Mouse (Mus musculus): Measurements from ENCODE around the gene Kazn. TPM values are rescaled to one million over a fixed set of nuclear protein-coding genes. Genes with fewer than 3 reads are reported as not detected.
A peak's percentile ranks its signal among the peaks of the same experiment; 100 is the strongest.

Kazn gene
- polyA plus RNA-seq, 1 experiment from 2014 or later = 0.74 TPM

DNA sequence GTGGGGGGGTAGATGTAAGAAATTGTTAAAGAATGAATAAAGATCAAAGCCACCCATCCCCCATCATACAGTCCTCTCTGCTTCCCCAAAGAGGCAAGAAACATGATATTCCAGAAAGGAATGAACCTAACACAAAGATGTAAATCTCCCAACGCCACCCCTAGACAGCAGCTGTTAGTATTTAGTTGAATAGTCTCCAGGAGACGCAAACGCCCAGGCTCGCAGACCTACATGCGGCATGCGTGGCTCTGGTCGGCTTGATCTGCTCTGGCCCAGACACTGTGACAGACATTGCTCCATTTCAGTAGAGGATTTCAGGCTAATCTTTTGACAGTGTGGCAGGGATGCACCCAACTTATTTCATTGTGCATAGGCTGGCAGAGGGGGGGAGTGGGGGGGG lies 120.7 kb downstream of the Kazn start:
- Histone ChIP-seq H3K27ac (ENCODE audit: low read depth) (no peak overlapping the region), H3K36me3 (replicated peaks; ENCODE audit: insufficient read depth, low read length) (no peaks in the 10 kb centered on the region), H3K27me3 (ENCODE audit: insufficient read depth, low read length) (no peaks in the 10 kb centered on the region), H3K9me3 (ENCODE audit: low read length) (no peaks in the 10 kb centered on the region), H3K9ac (replicated peaks) (no peak overlapping the region), H3K4me1 (ENCODE audit: insufficient read depth) (no peaks in the 10 kb centered on the region), H3K4me2 (ENCODE audit: low read depth, low read length) (no peak overlapping the region), H3K4me3 (ENCODE audit: low read depth, low read length) (no peak overlapping the region)
- DNase-seq = no peak
- 77% methylated on average over 7 of the region's 7 CpGs for WGBS (ENCODE audit: insufficient replicate concordance)
- no peak for ATAC-seq
- TF ChIP-seq CTCF (IDR thresholded peaks at IDR 0.05; ENCODE audit: low read depth) (no peak), EP300 (IDR thresholded peaks at IDR 0.05; ENCODE audit: low read depth) (no peak)

DNA sequence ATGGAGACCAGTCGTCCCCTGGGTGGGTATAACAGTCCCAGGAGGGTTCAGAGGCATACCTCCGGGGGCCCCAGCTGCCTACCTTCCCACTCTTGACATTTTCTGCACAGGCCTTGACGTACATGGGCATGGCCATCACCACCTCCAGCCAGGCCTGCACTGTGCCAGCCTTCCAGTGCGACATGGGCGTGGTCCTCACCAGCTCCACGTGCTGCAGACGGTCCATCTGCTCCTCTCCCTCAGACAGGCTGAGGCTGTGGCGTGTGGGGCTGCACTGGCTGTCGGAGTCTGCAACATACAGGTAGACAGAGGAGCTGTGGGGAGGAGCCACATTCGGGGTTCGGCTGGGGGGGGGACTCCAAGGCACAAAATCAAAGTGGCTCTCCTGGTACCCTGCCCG lies 121.2 kb downstream of the Kazn start:
- Histone ChIP-seq H3K4me3 (ENCODE audit: low read depth, low read length) (no peak overlapping the region), H3K9me3 (ENCODE audit: low read length) (no peaks in the 10 kb centered on the region), H3K9ac (replicated peaks) (no peak overlapping the region), H3K27ac (ENCODE audit: low read depth) (no peak overlapping the region), H3K4me1 (ENCODE audit: insufficient read depth) (no peaks in the 10 kb centered on the region), H3K4me2 (ENCODE audit: low read depth, low read length) (no peak overlapping the region), H3K27me3 (ENCODE audit: insufficient read depth, low read length) (no peaks in the 10 kb centered on the region), H3K36me3 (replicated peaks; ENCODE audit: insufficient read depth, low read length) (no peaks in the 10 kb centered on the region)
- ATAC-seq (no peak), DNase-seq (no peak)
- no peak for TF ChIP-seq EP300 (IDR thresholded peaks at IDR 0.05; ENCODE audit: low read depth)
- TF ChIP-seq CTCF (IDR thresholded peaks at IDR 0.05; ENCODE audit: low read depth) = no peak
- WGBS (ENCODE audit: insufficient replicate concordance) = 75% methylated on average over 12 of the region's 12 CpGs

DNA sequence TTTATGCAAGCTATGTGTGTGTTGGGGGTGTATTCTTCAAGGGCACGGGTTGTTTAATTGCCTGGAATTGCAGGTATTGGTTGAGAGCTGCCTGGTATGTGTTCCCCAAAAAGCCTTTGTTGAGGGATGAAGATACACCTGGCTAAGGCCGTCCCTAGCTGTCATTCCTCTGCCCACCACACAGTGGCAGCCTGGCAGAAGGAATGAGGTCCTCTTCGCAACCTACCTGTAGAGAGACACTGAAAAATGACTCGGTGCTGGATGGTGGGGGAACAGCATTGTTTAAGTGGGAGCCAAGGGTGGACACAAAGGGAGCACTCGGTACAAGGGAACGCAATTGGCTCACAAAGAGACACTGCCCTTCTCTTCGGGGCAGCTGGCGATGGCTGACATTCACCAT lies 125.9 kb downstream of the Kazn start:
- H3K36me3 ChIP-seq (replicated peaks; ENCODE audit: insufficient read depth, low read length) = no peaks in the 10 kb centered on the region
- TF ChIP-seq CTCF (IDR thresholded peaks at IDR 0.05; ENCODE audit: low read depth) (peak; percentile 75), EP300 (IDR thresholded peaks at IDR 0.05; ENCODE audit: low read depth) (no peak)
- H3K9me3 ChIP-seq (ENCODE audit: low read length) = no peaks in the 10 kb centered on the region
- no peak overlapping the region for H3K4me2 ChIP-seq (ENCODE audit: low read depth, low read length)
- 36% methylated on average over 8 of the region's 8 CpGs for WGBS (ENCODE audit: insufficient replicate concordance)
- DNase-seq = no peak
- no peak for ATAC-seq
- no peaks in the 10 kb centered on the region for H3K4me1 ChIP-seq (ENCODE audit: insufficient read depth)
- H3K4me3 ChIP-seq (ENCODE audit: low read depth, low read length) = no peak overlapping the region
- H3K27me3 ChIP-seq (ENCODE audit: insufficient read depth, low read length) = no peaks in the 10 kb centered on the region
- H3K27ac ChIP-seq (ENCODE audit: low read depth) = no peak overlapping the region
- no peak overlapping the region for H3K9ac ChIP-seq (replicated peaks)

DNA sequence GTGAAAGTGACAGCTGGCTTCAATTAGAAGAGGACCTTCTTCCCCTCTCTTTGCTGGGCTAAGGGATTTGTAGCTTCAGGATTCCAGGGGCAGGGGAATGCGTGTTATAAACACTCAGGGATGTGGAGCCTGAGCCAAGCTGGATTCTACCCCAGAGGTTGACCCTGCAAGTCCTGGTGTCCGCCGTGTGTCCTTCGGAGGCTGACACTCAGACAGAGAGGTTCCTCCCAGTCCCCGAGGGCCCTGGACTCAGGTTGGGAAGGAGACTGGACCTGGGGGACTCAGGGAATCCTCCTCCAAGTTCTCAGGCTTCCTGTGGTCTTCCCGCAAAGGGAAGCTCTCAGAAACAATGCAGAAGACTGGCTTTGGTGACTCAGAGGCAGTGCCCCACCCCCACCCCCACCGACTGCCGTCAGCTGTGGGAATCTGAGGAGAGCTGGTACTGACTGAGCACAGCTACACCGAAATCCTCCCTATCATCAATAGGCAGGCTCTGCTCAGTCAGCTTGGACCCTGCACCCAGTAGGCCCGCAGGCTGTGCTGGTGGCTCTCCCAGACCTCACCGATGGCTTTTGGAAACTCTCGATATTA lies 136.0 kb downstream of the Kazn start:
- H3K4me1 ChIP-seq (ENCODE audit: insufficient read depth) = 0 out of 2 replicates have a peak, but pooled peaks cover under 1% of the 10 kb centered on the region
- TF ChIP-seq CTCF (IDR thresholded peaks at IDR 0.05; ENCODE audit: low read depth) (no peak), EP300 (IDR thresholded peaks at IDR 0.05; ENCODE audit: low read depth) (no peak)
- peak; percentile 40 for DNase-seq
- H3K36me3 ChIP-seq (replicated peaks; ENCODE audit: insufficient read depth, low read length) = no peaks in the 10 kb centered on the region
- no peak overlapping the region for H3K4me3 ChIP-seq (ENCODE audit: low read depth, low read length)
- no peak overlapping the region for H3K9ac ChIP-seq (replicated peaks)
- WGBS (ENCODE audit: insufficient replicate concordance) = 37% methylated on average over 12 of the region's 12 CpGs
- H3K9me3 ChIP-seq (ENCODE audit: low read length) = no peaks in the 10 kb centered on the region
- no peaks in the 10 kb centered on the region for H3K27me3 ChIP-seq (ENCODE audit: insufficient read depth, low read length)
- H3K4me2 ChIP-seq (ENCODE audit: low read depth, low read length) = no peak overlapping the region
- no peak overlapping the region for H3K27ac ChIP-seq (ENCODE audit: low read depth)
- no peak for ATAC-seq

DNA sequence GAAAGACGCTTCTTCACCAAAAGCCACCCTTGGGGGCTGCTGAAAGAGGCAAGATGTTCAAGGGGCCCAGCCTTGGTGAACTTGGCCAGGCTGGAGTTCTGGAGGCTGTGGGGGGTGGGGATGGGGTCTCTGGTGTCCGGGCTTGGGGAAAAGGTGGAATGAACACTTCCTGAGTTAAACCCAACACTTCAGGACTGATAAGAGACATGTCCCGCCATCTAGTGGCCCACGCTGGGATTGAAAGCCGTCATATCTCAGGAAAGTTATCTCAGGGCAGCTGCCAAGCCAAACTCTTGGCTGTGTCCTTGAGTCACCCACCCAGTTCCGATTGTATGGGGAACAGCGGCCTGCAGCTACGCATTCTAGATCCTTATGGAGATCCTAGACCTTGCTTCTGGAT lies 140.9 kb downstream of the Kazn start:
- Histone ChIP-seq H3K4me1 (ENCODE audit: insufficient read depth) (0 out of 2 replicates have a peak, but pooled peaks cover 12% of the 10 kb centered on the region), H3K9me3 (ENCODE audit: low read length) (no peaks in the 10 kb centered on the region), H3K27ac (ENCODE audit: low read depth) (peak overlapping the region; percentile 44; the same call in 1 of the 2 replicates), H3K27me3 (ENCODE audit: insufficient read depth, low read length) (no peaks in the 10 kb centered on the region), H3K4me3 (ENCODE audit: low read depth, low read length) (no peak overlapping the region), H3K36me3 (replicated peaks; ENCODE audit: insufficient read depth, low read length) (no peaks in the 10 kb centered on the region), H3K4me2 (ENCODE audit: low read depth, low read length) (peak overlapping the region; percentile 65), H3K9ac (replicated peaks) (no peak overlapping the region)
- TF ChIP-seq EP300 (IDR thresholded peaks at IDR 0.05; ENCODE audit: low read depth) (no peak), CTCF (IDR thresholded peaks at IDR 0.05; ENCODE audit: low read depth) (peak; percentile 84)
- DNase-seq = peak; percentile 80
- WGBS (ENCODE audit: insufficient replicate concordance) = 8% methylated on average over 8 of the region's 8 CpGs
- ATAC-seq = peak; percentile 51; the same call in 1 of the 2 replicates

DNA sequence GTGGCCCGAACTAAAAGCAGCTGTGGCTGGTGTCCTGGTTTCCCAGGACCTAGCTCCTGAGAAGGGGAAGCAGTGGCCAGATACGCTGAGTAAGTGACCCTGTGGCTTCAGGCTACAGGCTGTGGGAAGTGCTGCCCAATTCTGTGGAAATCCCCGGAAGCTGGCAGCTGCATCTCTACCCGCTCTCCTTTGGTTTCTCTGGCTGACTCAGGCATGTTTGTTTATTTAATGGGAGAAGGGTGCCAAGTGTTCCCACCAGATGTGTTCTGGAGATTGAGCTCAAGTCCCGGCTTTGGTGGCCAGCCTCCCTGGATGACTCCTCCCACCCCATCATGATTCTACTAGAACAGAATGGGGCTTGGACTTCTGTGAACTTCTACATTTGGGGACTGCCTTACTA lies 141.3 kb downstream of the Kazn start:
- ATAC-seq (peak; percentile 63), DNase-seq (peak; percentile 38)
- WGBS (ENCODE audit: insufficient replicate concordance) = 7% methylated on average over 5 of the region's 5 CpGs
- TF ChIP-seq CTCF (IDR thresholded peaks at IDR 0.05; ENCODE audit: low read depth) (no peak), EP300 (IDR thresholded peaks at IDR 0.05; ENCODE audit: low read depth) (no peak)
- H3K9me3 ChIP-seq (ENCODE audit: low read length) = no peaks in the 10 kb centered on the region
- H3K4me1 ChIP-seq (ENCODE audit: insufficient read depth) = 0 out of 2 replicates have a peak, but pooled peaks cover 12% of the 10 kb centered on the region
- no peaks in the 10 kb centered on the region for H3K36me3 ChIP-seq (replicated peaks; ENCODE audit: insufficient read depth, low read length)
- H3K4me2 ChIP-seq (ENCODE audit: low read depth, low read length) = peak overlapping the region; percentile 65
- no peak overlapping the region for H3K9ac ChIP-seq (replicated peaks)
- no peaks in the 10 kb centered on the region for H3K27me3 ChIP-seq (ENCODE audit: insufficient read depth, low read length)
- H3K4me3 ChIP-seq (ENCODE audit: low read depth, low read length) = no peak overlapping the region
- peak overlapping the region; percentile 62; the same call in 1 of the 2 replicates for H3K27ac ChIP-seq (ENCODE audit: low read depth)

All from liver, postnatal 0 days (tissue).